Mouse (Mus musculus) liver, embryonic 11.5 days (tissue): ENCODE measurements around the gene S1pr2. TPM values are rescaled to one million over a fixed set of nuclear protein-coding genes. Genes with fewer than 3 reads are reported as not detected.
"Not testable (repeated sequence)": the region's sequence is repeated elsewhere in the genome, so short reads cannot be mapped to it uniquely, and the experiment has no call there.

Experiments used
- ATAC-seq: fragments of 200-750 bp; cut with Nextera tagmentation; replicated peaks from 2 replicates; pipeline ENCODE4 v1.8.0; 2017; ENCODE audit warnings: moderate number of reproducible peaks, mild to moderate bottlenecking, moderate TSS enrichment, moderate library complexity; ENCODE audit not compliant: low FRiP score
- DNase-seq: peaks from one replicate; pipeline ENCODE4 v3.0.0-alpha.2; 2017; ENCODE audit warnings: low spot score
- H3K27ac ChIP-seq: fragments of 300-500 bp; sonication (generic); 2 replicates; pipeline ENCODE4 v1.5.1; 2014; ENCODE audit warnings: mild to moderate bottlenecking, low read depth, low read length, control low read depth
- H3K27me3 ChIP-seq: fragments of 300-500 bp; sonication (generic); replicated peaks from 2 replicates; pipeline ENCODE4 v1.6.1; 2014; ENCODE audit warnings: low read length, mixed read lengths; ENCODE audit not compliant: control insufficient read depth, insufficient read depth
- H3K36me3 ChIP-seq: fragments of 300-500 bp; sonication (generic); 2 replicates; pipeline ENCODE4 v1.6.1; 2014; ENCODE audit warnings: mild to moderate bottlenecking, low read length, moderate library complexity, mixed read lengths; ENCODE audit not compliant: control insufficient read depth, insufficient read depth
- H3K4me1 ChIP-seq: fragments of 300-500 bp; sonication (generic); replicated peaks from 2 replicates; pipeline ENCODE4 v1.6.1; 2014; ENCODE audit warnings: low read length, mixed read lengths; ENCODE audit not compliant: control insufficient read depth, insufficient read depth
- H3K4me2 ChIP-seq: fragments of 300-500 bp; sonication (generic); 2 replicates; pipeline ENCODE4 v1.6.1; 2014; ENCODE audit warnings: mild to moderate bottlenecking, control low read depth, moderate library complexity
- H3K4me3 ChIP-seq: fragments of 300-500 bp; sonication (generic); 2 replicates; pipeline ENCODE4 v1.5.1; 2014; ENCODE audit warnings: low read depth, low read length, control low read depth
- H3K9ac ChIP-seq: fragments of 300-500 bp; sonication (generic); 2 replicates; pipeline ENCODE4 v1.6.1; 2014; ENCODE audit warnings: low read depth, low read length, control low read depth
- H3K9me3 ChIP-seq: fragments of 300-500 bp; sonication (generic); 2 replicates; pipeline ENCODE4 v1.6.1; 2016; ENCODE audit warnings: low read length, inconsistent platforms, mixed read lengths; ENCODE audit not compliant: control insufficient read depth
- WGBS: fragments of 180-500 bp; shearing (Covaris S2); extraction: QIAGEN DNeasy Blood & Tissue Kit; methylation state at CpG from one replicate; pipeline ENCODE4 v1.1.7; 2014; 5-methylcytosine and 5-hydroxymethylcytosine counted together
- polyA plus RNA-seq: library from polyadenylated mRNA; unstranded; fragments of >200 nt; fragmentation: Nextera tagmentation; extraction: Ambion mirVana; gene quantifications from 2 replicates; pipeline ENCODE4 v1.2.1, GENCODE M21; 2014

S1pr2 gene
- polyA plus RNA-seq, 1 experiment from 2014 or later = 15.2 TPM

GRCm38 (mm10) chr9:21015571-21016130 is 39.1 kb upstream of the S1pr2 start, which contains the start of gene Icam1:
Gene Icam1, plus strand, starts transcription at chr9:21015985.
- Histone ChIP-seq H3K27me3 (peaks cover 17% of the 10 kb centered on the region; the same call in 1 of the 2 replicates), H3K4me1 (peaks cover 30% of the 10 kb centered on the region), H3K9me3 (no peaks in the 10 kb centered on the region), H3K36me3 (no peaks in the 10 kb centered on the region), H3K9ac (peak within 1 kb of the TSS; percentile 56), H3K27ac (peak within 1 kb of the TSS; percentile 61; the same call in 1 of the 2 replicates), H3K4me3 (peak within 1 kb of the TSS; percentile 54), H3K4me2 (peak within 1 kb of the TSS; percentile 85)
- 1% methylated on average over 30 of the region's 30 CpGs for WGBS
- ATAC-seq (peak; percentile 53; the same call in 1 of the 2 replicates), DNase-seq (no peak)

- 3% methylated on average over 29 of the region's 29 CpGs for WGBS
- Histone ChIP-seq H3K9me3 (no peaks in the 10 kb centered on the region), H3K36me3 (no peaks in the 10 kb centered on the region), H3K4me1 (peaks cover 30% of the 10 kb centered on the region), H3K27ac (peak overlapping the region; percentile 61; the same call in 1 of the 2 replicates), H3K4me2 (peak overlapping the region; percentile 85), H3K9ac (peak overlapping the region; percentile 56), H3K4me3 (peak overlapping the region; percentile 54), H3K27me3 (peaks cover 17% of the 10 kb centered on the region; the same call in 1 of the 2 replicates)
- no peak for DNase-seq
- no peak; the same call in none of the 2 replicates for ATAC-seq
These were observed 38.4 kb upstream of the S1pr2 start for GRCm38 (mm10) chr9:21014691-21015570.

- Histone ChIP-seq H3K4me2 (no peak overlapping the region), H3K4me3 (no peak overlapping the region), H3K36me3 (peaks cover 5% of the 10 kb centered on the region), H3K27me3 (peaks cover 14% of the 10 kb centered on the region; the same call in 1 of the 2 replicates), H3K9ac (no peak overlapping the region), H3K27ac (no peak overlapping the region), H3K4me1 (peaks cover 27% of the 10 kb centered on the region), H3K9me3 (no peaks in the 10 kb centered on the region)
- no peak for DNase-seq
- 35% methylated on average over 1 of the region's 1 CpGs for WGBS
- 0 out of 2 replicates have a peak, but pooled peaks have one; percentile 27 for ATAC-seq
These were observed 35.8 kb upstream of the S1pr2 start for GRCm38 (mm10) chr9:21012368-21012767.

- Histone ChIP-seq H3K4me2 (no peak overlapping the region), H3K27me3 (peaks cover 12% of the 10 kb centered on the region; the same call in 1 of the 2 replicates), H3K9ac (no peak overlapping the region), H3K9me3 (no peaks in the 10 kb centered on the region), H3K27ac (no peak overlapping the region), H3K4me3 (no peak overlapping the region), H3K36me3 (peaks cover 9% of the 10 kb centered on the region), H3K4me1 (peaks cover 25% of the 10 kb centered on the region)
- ATAC-seq (0 out of 2 replicates have a peak, but pooled peaks have one; percentile 18), DNase-seq (no peak)
- WGBS = 39% methylated on average over 5 of the region's 5 CpGs
These were observed 35.3 kb upstream of the S1pr2 start for GRCm38 (mm10) chr9:21011846-21012312.

GRCm38 (mm10) chr9:21010939-21011541 is 34.5 kb upstream of the S1pr2 start:
- H3K4me3 ChIP-seq, H3K9ac ChIP-seq, H3K4me2 ChIP-seq, DNase-seq, H3K9me3 ChIP-seq, H3K27ac ChIP-seq, ATAC-seq: not testable (repeated sequence)
- H3K27me3 ChIP-seq = peaks cover 12% of the 10 kb centered on the region; the same call in 1 of the 2 replicates
- peaks cover 12% of the 10 kb centered on the region for H3K36me3 ChIP-seq
- 73% methylated on average over 9 of the region's 9 CpGs for WGBS
- peaks cover 25% of the 10 kb centered on the region for H3K4me1 ChIP-seq

GRCm38 (mm10) chr9:21010362-21010761 is 33.8 kb upstream of the S1pr2 start:
- 61% methylated on average over 2 of the region's 2 CpGs for WGBS
- no peak overlapping the region for H3K27ac ChIP-seq

GRCm38 (mm10) chr9:21008007-21008406 is 31.4 kb upstream of the S1pr2 start:
- no peak for ATAC-seq
- no peak for DNase-seq
- WGBS = 83% methylated on average over 7 of the region's 7 CpGs
- Histone ChIP-seq H3K27me3 (no peaks in the 10 kb centered on the region), H3K27ac (no peak overlapping the region), H3K4me1 (0 out of 2 replicates have a peak, but pooled peaks cover 10% of the 10 kb centered on the region), H3K4me3 (no peak overlapping the region), H3K9ac (no peak overlapping the region), H3K4me2 (no peak overlapping the region), H3K9me3 (no peaks in the 10 kb centered on the region), H3K36me3 (peaks cover 16% of the 10 kb centered on the region)

More at GRCm38 (mm10) chr9:21010362-21010761, 33.8 kb upstream of the S1pr2 start:
- DNase-seq (no peak), ATAC-seq (no peak)
- peaks cover 15% of the 10 kb centered on the region for H3K36me3 ChIP-seq
- H3K9ac ChIP-seq = no peak overlapping the region
- H3K27me3 ChIP-seq = peaks cover 8% of the 10 kb centered on the region; the same call in 1 of the 2 replicates
- peaks cover 19% of the 10 kb centered on the region for H3K4me1 ChIP-seq
- no peak overlapping the region for H3K4me3 ChIP-seq
- no peak overlapping the region; the same call in 1 of the 2 replicates for H3K4me2 ChIP-seq
- H3K9me3 ChIP-seq = no peaks in the 10 kb centered on the region

- Histone ChIP-seq H3K27ac (no peak overlapping the region), H3K4me1 (0 out of 2 replicates have a peak, but pooled peaks cover 8% of the 10 kb centered on the region), H3K9ac (no peak overlapping the region), H3K4me2 (no peak overlapping the region), H3K4me3 (no peak overlapping the region), H3K9me3 (no peaks in the 10 kb centered on the region), H3K36me3 (peaks cover 16% of the 10 kb centered on the region), H3K27me3 (no peaks in the 10 kb centered on the region)
- 89% methylated on average over 10 of the region's 10 CpGs for WGBS
- DNase-seq (no peak), ATAC-seq (no peak)
These were observed 30.9 kb upstream of the S1pr2 start for GRCm38 (mm10) chr9:21007313-21007952.
